Mouse (Mus musculus): Measurements from ENCODE around the gene Noto. TPM values are rescaled to one million over a fixed set of nuclear protein-coding genes. Genes with fewer than 3 reads are reported as not detected.

Noto gene
- polyA plus RNA-seq, 1 experiment from 2014 or later = 0.37 TPM

- DNase-seq (peak; percentile 45), ATAC-seq (ENCODE audit: insufficient read depth) (no peak)
- Histone ChIP-seq H3K4me2 (no peak overlapping the region), H3K9me3 (ENCODE audit: low read depth, low read length) (no peaks in the 10 kb centered on the region), H3K27ac (ENCODE audit: low read depth) (no peak overlapping the region), H3K27me3 (ENCODE audit: insufficient read depth, low read length) (no peaks in the 10 kb centered on the region), H3K4me1 (ENCODE audit: insufficient read depth) (no peaks in the 10 kb centered on the region), H3K36me3 (ENCODE audit: insufficient read depth) (no peaks in the 10 kb centered on the region), H3K4me3 (ENCODE audit: low read depth, low read length) (no peak overlapping the region), H3K9ac (no peak overlapping the region)
- TF ChIP-seq CTCF (IDR thresholded peaks at IDR 0.05; ENCODE audit: low read depth) = peak; percentile 65
- 15% methylated on average over 1 of the region's 1 CpGs for WGBS
Observed at GRCm38 (mm10) chr6:85397165-85397564, 26.5 kb upstream of the Noto start.

- WGBS = 15% methylated on average over 5 of the region's 5 CpGs
- Histone ChIP-seq H3K9me3 (ENCODE audit: low read depth, low read length) (no peaks in the 10 kb centered on the region), H3K27me3 (ENCODE audit: insufficient read depth, low read length) (no peaks in the 10 kb centered on the region), H3K36me3 (ENCODE audit: insufficient read depth) (no peaks in the 10 kb centered on the region), H3K4me3 (ENCODE audit: low read depth, low read length) (no peak overlapping the region), H3K9ac (no peak overlapping the region), H3K4me1 (ENCODE audit: insufficient read depth) (no peaks in the 10 kb centered on the region), H3K4me2 (no peak overlapping the region), H3K27ac (ENCODE audit: low read depth) (no peak overlapping the region)
- no peak for TF ChIP-seq CTCF (IDR thresholded peaks at IDR 0.05; ENCODE audit: low read depth)
- ATAC-seq (ENCODE audit: insufficient read depth) (no peak), DNase-seq (no peak)
Observed at GRCm38 (mm10) chr6:85399715-85400114, 24.0 kb upstream of the Noto start.

GRCm38 (mm10) chr6:85402613-85403012 is 21.1 kb upstream of the Noto start:
- H3K9me3 ChIP-seq (ENCODE audit: low read depth, low read length) = no peaks in the 10 kb centered on the region
- no peak overlapping the region for H3K4me3 ChIP-seq (ENCODE audit: low read depth, low read length)
- no peak for ATAC-seq (ENCODE audit: insufficient read depth)
- no peak overlapping the region for H3K27ac ChIP-seq (ENCODE audit: low read depth)
- 43% methylated on average over 2 of the region's 2 CpGs for WGBS
- no peaks in the 10 kb centered on the region for H3K36me3 ChIP-seq (ENCODE audit: insufficient read depth)
- TF ChIP-seq CTCF (IDR thresholded peaks at IDR 0.05; ENCODE audit: low read depth) = no peak
- H3K9ac ChIP-seq = no peak overlapping the region
- no peak for DNase-seq
- no peak overlapping the region for H3K4me2 ChIP-seq
- no peaks in the 10 kb centered on the region for H3K4me1 ChIP-seq (ENCODE audit: insufficient read depth)
- peaks cover 4% of the 10 kb centered on the region for H3K27me3 ChIP-seq (ENCODE audit: insufficient read depth, low read length)

GRCm38 (mm10) chr6:85403039-85403438 is 20.6 kb upstream of the Noto start:
- Histone ChIP-seq H3K27ac (ENCODE audit: low read depth) (no peak overlapping the region), H3K4me3 (ENCODE audit: low read depth, low read length) (no peak overlapping the region), H3K9ac (no peak overlapping the region), H3K9me3 (ENCODE audit: low read depth, low read length) (no peaks in the 10 kb centered on the region), H3K4me2 (no peak overlapping the region), H3K4me1 (ENCODE audit: insufficient read depth) (no peaks in the 10 kb centered on the region), H3K36me3 (ENCODE audit: insufficient read depth) (no peaks in the 10 kb centered on the region), H3K27me3 (ENCODE audit: insufficient read depth, low read length) (peaks cover 9% of the 10 kb centered on the region)
- 75% methylated on average over 10 of the region's 10 CpGs for WGBS
- ATAC-seq (ENCODE audit: insufficient read depth) = no peak
- no peak for DNase-seq
- TF ChIP-seq CTCF (IDR thresholded peaks at IDR 0.05; ENCODE audit: low read depth) = no peak

- Histone ChIP-seq H3K9ac (peak overlapping the region; percentile 4; the same call in 1 of the 2 replicates), H3K4me2 (peak overlapping the region; percentile 39; the same call in 1 of the 2 replicates), H3K36me3 (ENCODE audit: insufficient read depth) (no peaks in the 10 kb centered on the region), H3K27ac (ENCODE audit: low read depth) (no peak overlapping the region), H3K4me3 (ENCODE audit: low read depth, low read length) (peak overlapping the region; percentile 12; the same call in 1 of the 2 replicates), H3K9me3 (ENCODE audit: low read depth, low read length) (no peaks in the 10 kb centered on the region), H3K4me1 (ENCODE audit: insufficient read depth) (0 out of 2 replicates have a peak, but pooled peaks cover 4% of the 10 kb centered on the region), H3K27me3 (ENCODE audit: insufficient read depth, low read length) (peaks cover 35% of the 10 kb centered on the region)
- ATAC-seq (ENCODE audit: insufficient read depth) (no peak), DNase-seq (no peak)
- 3% methylated on average over 31 of the region's 31 CpGs for WGBS
- TF ChIP-seq CTCF (IDR thresholded peaks at IDR 0.05; ENCODE audit: low read depth) = no peak
Observed at GRCm38 (mm10) chr6:85409003-85409402, 14.7 kb upstream of the Noto start.

- DNase-seq = peak; percentile 92
- peak; percentile 74 for ATAC-seq (ENCODE audit: insufficient read depth)
- H3K4me2 ChIP-seq = no peak overlapping the region
- 13% methylated on average over 13 of the region's 13 CpGs for WGBS
- H3K9me3 ChIP-seq (ENCODE audit: low read depth, low read length) = no peaks in the 10 kb centered on the region
- no peak overlapping the region for H3K9ac ChIP-seq
- H3K27me3 ChIP-seq (ENCODE audit: insufficient read depth, low read length) = peaks cover 35% of the 10 kb centered on the region
- no peak overlapping the region for H3K27ac ChIP-seq (ENCODE audit: low read depth)
- H3K4me3 ChIP-seq (ENCODE audit: low read depth, low read length) = no peak overlapping the region
- H3K36me3 ChIP-seq (ENCODE audit: insufficient read depth) = no peaks in the 10 kb centered on the region
- 0 out of 2 replicates have a peak, but pooled peaks cover 4% of the 10 kb centered on the region for H3K4me1 ChIP-seq (ENCODE audit: insufficient read depth)
- peak; percentile 80 for TF ChIP-seq CTCF (IDR thresholded peaks at IDR 0.05; ENCODE audit: low read depth)
Observed at GRCm38 (mm10) chr6:85410771-85411273, 12.9 kb upstream of the Noto start.

- Histone ChIP-seq H3K27ac (ENCODE audit: low read depth) (peak overlapping the region; percentile 71), H3K36me3 (ENCODE audit: insufficient read depth) (no peaks in the 10 kb centered on the region), H3K4me1 (ENCODE audit: insufficient read depth) (peaks cover 4% of the 10 kb centered on the region; the same call in 1 of the 2 replicates), H3K27me3 (ENCODE audit: insufficient read depth, low read length) (no peaks in the 10 kb centered on the region), H3K4me2 (no peak overlapping the region), H3K9me3 (ENCODE audit: low read depth, low read length) (no peaks in the 10 kb centered on the region), H3K9ac (no peak overlapping the region), H3K4me3 (ENCODE audit: low read depth, low read length) (no peak overlapping the region)
- 39% methylated on average over 3 of the region's 3 CpGs for WGBS
- peak; percentile 62; the same call in 1 of the 2 replicates for ATAC-seq (ENCODE audit: insufficient read depth)
- no peak for TF ChIP-seq CTCF (IDR thresholded peaks at IDR 0.05; ENCODE audit: low read depth)
- DNase-seq = peak; percentile 66
Observed at GRCm38 (mm10) chr6:85415829-85416228, 7.9 kb upstream of the Noto start.
